Mouse (Mus musculus): ENCODE data around the gene Ptrh1. TPM values are rescaled to one million over a fixed set of nuclear protein-coding genes. Genes with fewer than 3 reads are reported as not detected.

Ptrh1 gene
- polyA plus RNA-seq, 1 experiment from 2014 or later = 3.3 TPM

- H3K27me3 ChIP-seq = no peaks in the 10 kb centered on the region
- H3K4me2 ChIP-seq (replicated peaks) = peak within 1 kb of the TSS; percentile 53
- peaks cover 8% of the 10 kb centered on the region for H3K4me1 ChIP-seq
- H3K27ac ChIP-seq = peak within 1 kb of the TSS; percentile 86
- no peaks in the 10 kb centered on the region for H3K9me3 ChIP-seq
- under 1% methylated on average over 66 of the region's 66 CpGs for WGBS
- H3K4me3 ChIP-seq = peak within 1 kb of the TSS; percentile 69
- H3K36me3 ChIP-seq = peaks cover 30% of the 10 kb centered on the region
- peak; percentile 86 for ATAC-seq (ENCODE audit: insufficient number of reproducible peaks, insufficient read depth, low FRiP score, low TSS enrichment)
- peak within 1 kb of the TSS; percentile 84 for H3K9ac ChIP-seq
Measured at GRCm38 (mm10) chr2:32757056-32757845, 18.3 kb upstream of the Ptrh1 start, which contains the start of gene Tor2a. Tor2a (plus strand) TSS chr2:32757234.

DNA sequence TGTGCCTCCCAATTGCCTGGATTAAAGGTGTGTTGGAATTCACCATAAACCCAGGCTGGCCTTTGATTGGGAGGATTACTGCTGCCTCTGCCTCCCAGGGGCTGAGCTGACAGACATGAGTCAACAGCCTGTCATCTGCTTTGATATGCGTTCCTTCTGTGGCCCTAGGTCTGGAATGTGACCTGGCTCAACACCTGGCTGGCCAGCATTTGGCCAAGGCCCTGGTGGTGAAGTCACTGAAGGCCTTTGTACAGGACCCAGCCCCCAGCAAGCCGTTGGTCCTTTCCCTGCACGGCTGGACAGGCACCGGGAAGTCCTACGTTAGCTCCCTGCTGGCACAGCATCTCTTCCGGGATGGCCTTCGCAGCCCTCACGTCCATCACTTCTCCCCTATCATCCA, 17.1 kb upstream of the Ptrh1 start:
- Histone ChIP-seq H3K9me3 (no peaks in the 10 kb centered on the region), H3K27ac (no peak overlapping the region), H3K36me3 (peaks cover 35% of the 10 kb centered on the region), H3K27me3 (no peaks in the 10 kb centered on the region), H3K4me3 (no peak overlapping the region), H3K4me1 (peaks cover 8% of the 10 kb centered on the region; the same call in 1 of the 2 replicates), H3K9ac (no peak overlapping the region), H3K4me2 (replicated peaks) (no peak overlapping the region)
- 74% methylated on average over 8 of the region's 8 CpGs for WGBS
- ATAC-seq (ENCODE audit: insufficient number of reproducible peaks, insufficient read depth, low FRiP score, low TSS enrichment) = no peak

GRCm38 (mm10) chr2:32759001-32759400, 16.6 kb upstream of the Ptrh1 start:
- peaks cover 35% of the 10 kb centered on the region for H3K36me3 ChIP-seq
- no peaks in the 10 kb centered on the region for H3K27me3 ChIP-seq
- 79% methylated on average over 2 of the region's 2 CpGs for WGBS
- ATAC-seq (ENCODE audit: insufficient number of reproducible peaks, insufficient read depth, low FRiP score, low TSS enrichment) = no peak
- no peaks in the 10 kb centered on the region for H3K9me3 ChIP-seq
- H3K4me1 ChIP-seq = peaks cover 8% of the 10 kb centered on the region; the same call in 1 of the 2 replicates
- H3K27ac ChIP-seq = no peak overlapping the region
- H3K9ac ChIP-seq = no peak overlapping the region
- no peak overlapping the region for H3K4me2 ChIP-seq (replicated peaks)
- no peak overlapping the region for H3K4me3 ChIP-seq

- Histone ChIP-seq H3K27ac (no peak overlapping the region), H3K9me3 (no peaks in the 10 kb centered on the region), H3K4me3 (no peak overlapping the region), H3K36me3 (peaks cover 35% of the 10 kb centered on the region), H3K4me2 (replicated peaks) (no peak overlapping the region), H3K4me1 (peaks cover 8% of the 10 kb centered on the region; the same call in 1 of the 2 replicates), H3K9ac (no peak overlapping the region), H3K27me3 (no peaks in the 10 kb centered on the region)
- no peak for ATAC-seq (ENCODE audit: insufficient number of reproducible peaks, insufficient read depth, low FRiP score, low TSS enrichment)
- 87% methylated on average over 14 of the region's 14 CpGs for WGBS
Measured at GRCm38 (mm10) chr2:32761361-32761760, 14.2 kb upstream of the Ptrh1 start.

DNA sequence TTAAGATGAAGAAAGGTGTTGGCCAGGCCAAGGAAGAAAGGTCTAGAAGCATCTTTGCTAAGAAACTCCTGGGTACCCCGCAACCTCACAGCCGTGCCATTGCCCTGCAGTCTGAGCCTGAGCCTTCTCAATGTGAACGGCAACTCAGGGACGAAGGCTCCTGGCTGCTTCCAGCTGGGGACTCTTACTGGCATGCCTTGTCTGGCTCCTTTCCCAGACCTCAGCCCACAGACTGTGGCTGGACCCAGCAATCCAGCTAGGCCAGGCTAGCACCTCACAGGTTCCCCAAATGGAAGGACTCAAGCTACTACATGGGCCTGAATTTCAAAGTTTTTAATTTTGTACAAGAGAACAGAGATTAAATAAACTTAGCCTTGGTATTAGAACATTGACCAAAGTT, 13.7 kb upstream of the Ptrh1 start:
- Histone ChIP-seq H3K36me3 (peaks cover 35% of the 10 kb centered on the region), H3K27me3 (no peaks in the 10 kb centered on the region), H3K4me1 (peaks cover 8% of the 10 kb centered on the region; the same call in 1 of the 2 replicates), H3K27ac (no peak overlapping the region), H3K4me2 (replicated peaks) (no peak overlapping the region), H3K9me3 (no peaks in the 10 kb centered on the region), H3K9ac (no peak overlapping the region), H3K4me3 (no peak overlapping the region)
- no peak for ATAC-seq (ENCODE audit: insufficient number of reproducible peaks, insufficient read depth, low FRiP score, low TSS enrichment)
- 95% methylated on average over 4 of the region's 4 CpGs for WGBS

GRCm38 (mm10) chr2:32763353-32763752, 12.2 kb upstream of the Ptrh1 start:
- 78% methylated on average over 3 of the region's 3 CpGs for WGBS
- H3K27me3 ChIP-seq = no peaks in the 10 kb centered on the region
- no peak overlapping the region for H3K4me3 ChIP-seq
- H3K4me2 ChIP-seq (replicated peaks) = no peak overlapping the region
- no peak for ATAC-seq (ENCODE audit: insufficient number of reproducible peaks, insufficient read depth, low FRiP score, low TSS enrichment)
- peaks cover 5% of the 10 kb centered on the region; the same call in 1 of the 2 replicates for H3K4me1 ChIP-seq
- H3K9ac ChIP-seq = no peak overlapping the region
- H3K9me3 ChIP-seq = no peaks in the 10 kb centered on the region
- no peak overlapping the region for H3K27ac ChIP-seq
- H3K36me3 ChIP-seq = peaks cover 35% of the 10 kb centered on the region

DNA sequence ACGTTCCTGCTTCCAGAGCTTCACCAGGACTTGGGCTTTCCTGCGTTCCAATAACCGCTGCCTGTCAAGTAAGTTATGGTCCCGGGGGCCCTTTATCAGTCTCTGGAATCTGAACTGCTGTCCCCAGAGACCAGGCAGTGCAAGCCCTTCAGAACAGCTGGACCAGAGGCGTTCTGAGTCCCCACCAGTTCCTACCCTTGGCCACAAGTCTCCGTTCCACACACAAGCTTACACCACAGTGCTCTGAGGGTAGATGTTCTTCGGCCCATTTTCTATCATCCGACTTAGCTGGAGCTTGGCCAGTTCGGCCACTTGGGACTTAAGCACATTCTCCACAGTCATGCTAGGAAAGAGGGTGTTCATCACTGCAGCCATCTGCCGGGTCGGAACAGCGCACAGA, 8.3 kb upstream of the Ptrh1 start:
- 79% methylated on average over 12 of the region's 12 CpGs for WGBS
- H3K4me2 ChIP-seq (replicated peaks) = no peak overlapping the region
- H3K27me3 ChIP-seq = no peaks in the 10 kb centered on the region
- no peak overlapping the region for H3K9ac ChIP-seq
- H3K4me3 ChIP-seq = no peak overlapping the region
- no peaks in the 10 kb centered on the region for H3K9me3 ChIP-seq
- H3K36me3 ChIP-seq = peaks cover 12% of the 10 kb centered on the region
- no peak overlapping the region for H3K27ac ChIP-seq
- no peak for ATAC-seq (ENCODE audit: insufficient number of reproducible peaks, insufficient read depth, low FRiP score, low TSS enrichment)
- peaks cover 9% of the 10 kb centered on the region; the same call in 1 of the 2 replicates for H3K4me1 ChIP-seq

- Histone ChIP-seq H3K4me1 (peaks cover 9% of the 10 kb centered on the region; the same call in 1 of the 2 replicates), H3K36me3 (no peaks in the 10 kb centered on the region), H3K9ac (no peak overlapping the region), H3K27me3 (no peaks in the 10 kb centered on the region), H3K27ac (no peak overlapping the region), H3K4me2 (replicated peaks) (no peak overlapping the region), H3K9me3 (no peaks in the 10 kb centered on the region), H3K4me3 (no peak overlapping the region)
- 61% methylated on average over 16 of the region's 19 CpGs for WGBS
- ATAC-seq (ENCODE audit: insufficient number of reproducible peaks, insufficient read depth, low FRiP score, low TSS enrichment) = no peak
Measured at GRCm38 (mm10) chr2:32768661-32769285, 6.8 kb upstream of the Ptrh1 start.

GRCm38 (mm10) chr2:32769327-32770085, 6.1 kb upstream of the Ptrh1 start:
- no peak for ATAC-seq (ENCODE audit: insufficient number of reproducible peaks, insufficient read depth, low FRiP score, low TSS enrichment)
- Histone ChIP-seq H3K27me3 (no peaks in the 10 kb centered on the region), H3K4me1 (peaks cover 9% of the 10 kb centered on the region; the same call in 1 of the 2 replicates), H3K4me3 (no peak overlapping the region), H3K9me3 (no peaks in the 10 kb centered on the region), H3K27ac (no peak overlapping the region), H3K9ac (no peak overlapping the region), H3K36me3 (no peaks in the 10 kb centered on the region), H3K4me2 (replicated peaks) (no peak overlapping the region)
- 75% methylated on average over 5 of the region's 5 CpGs for WGBS

DNA sequence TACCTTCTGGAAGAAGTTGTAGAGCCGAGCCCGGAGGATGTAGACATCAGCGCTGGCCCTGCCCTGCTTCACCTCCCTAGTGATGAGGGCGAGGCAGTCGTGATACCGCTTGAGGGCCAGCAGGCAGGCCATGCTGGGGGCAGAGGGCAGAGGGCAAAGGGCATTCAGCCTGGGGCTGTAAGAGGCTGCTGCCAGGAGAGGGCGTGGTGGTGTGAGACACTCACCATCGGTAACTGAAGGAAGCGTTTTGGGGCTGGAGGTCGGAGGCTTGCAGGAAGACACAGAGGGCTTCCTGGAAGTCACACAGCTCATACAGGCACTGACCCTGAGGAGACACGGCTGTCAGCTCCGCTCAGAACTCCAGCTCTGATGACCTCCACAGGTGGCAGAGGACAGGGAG, 3.7 kb upstream of the Ptrh1 start:
- no peak overlapping the region for H3K4me3 ChIP-seq
- 14% methylated on average over 12 of the region's 12 CpGs for WGBS
- H3K9me3 ChIP-seq = no peaks in the 10 kb centered on the region
- no peak overlapping the region for H3K9ac ChIP-seq
- H3K27me3 ChIP-seq = 0 out of 2 replicates have a peak, but pooled peaks cover 2% of the 10 kb centered on the region
- H3K36me3 ChIP-seq = no peaks in the 10 kb centered on the region
- no peak overlapping the region for H3K4me2 ChIP-seq (replicated peaks)
- H3K4me1 ChIP-seq = peaks cover 20% of the 10 kb centered on the region
- no peak for ATAC-seq (ENCODE audit: insufficient number of reproducible peaks, insufficient read depth, low FRiP score, low TSS enrichment)
- no peak overlapping the region for H3K27ac ChIP-seq

DNA sequence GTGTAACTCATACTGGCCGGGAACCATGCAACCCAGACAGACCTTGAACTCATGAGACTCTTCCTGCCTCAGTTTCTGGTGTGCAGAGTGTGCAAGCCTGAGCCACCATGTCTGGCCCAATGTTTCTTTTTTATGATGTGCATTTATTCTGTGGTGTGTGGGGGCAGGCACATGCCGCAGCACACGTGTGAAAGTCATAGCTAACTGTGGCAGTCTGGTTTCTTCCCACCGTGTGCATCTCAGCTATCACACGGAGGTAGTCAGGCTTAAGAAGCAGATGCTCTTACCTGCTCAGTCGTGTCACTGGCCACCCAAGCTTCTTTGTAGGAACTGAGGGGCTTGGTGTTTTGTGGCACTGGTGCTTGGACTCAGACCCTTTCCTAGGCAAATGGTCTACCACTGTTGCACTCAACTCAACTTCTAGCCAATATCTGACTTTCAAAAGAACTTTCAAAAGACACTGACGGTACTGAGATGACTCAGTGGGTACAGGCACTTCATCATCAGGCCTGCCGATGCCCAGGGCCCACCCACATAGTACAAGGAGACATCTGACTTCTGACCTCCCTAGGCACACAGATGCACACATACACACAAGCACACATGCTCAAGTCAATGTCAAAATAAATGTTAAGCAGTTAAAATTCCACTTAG, 2.8 kb upstream of the Ptrh1 start:
- peaks cover 20% of the 10 kb centered on the region for H3K4me1 ChIP-seq

More for the DNA sequence above, 2.8 kb upstream of the Ptrh1 start:
- Histone ChIP-seq H3K27me3 (0 out of 2 replicates have a peak, but pooled peaks cover 4% of the 10 kb centered on the region), H3K9me3 (no peaks in the 10 kb centered on the region), H3K9ac (no peak overlapping the region), H3K4me3 (no peak overlapping the region), H3K4me2 (replicated peaks) (no peak overlapping the region), H3K27ac (no peak overlapping the region), H3K36me3 (no peaks in the 10 kb centered on the region)
- ATAC-seq (ENCODE audit: insufficient number of reproducible peaks, insufficient read depth, low FRiP score, low TSS enrichment) = no peak
- 80% methylated on average over 8 of the region's 8 CpGs for WGBS
